Mouse (Mus musculus) limb, embryonic 11.5 days (tissue): ENCODE data around the gene Map4k5. TPM values are rescaled to one million over a fixed set of nuclear protein-coding genes. Genes with fewer than 3 reads are reported as not detected.

ENCODE experiments used
- ATAC-seq: fragments of 200-750 bp; cut with Nextera tagmentation; 2 replicates; pipeline ENCODE4 v1.8.0; 2017; ENCODE audit warnings: low read depth; ENCODE audit not compliant: insufficient number of reproducible peaks, low FRiP score, low TSS enrichment
- DNase-seq: peaks from one replicate; pipeline ENCODE4 v3.0.0-alpha.2; 2015; ENCODE audit warnings: low spot score
- H3K27ac ChIP-seq: fragments of 300-500 bp; sonication (generic); replicated peaks from 2 replicates; pipeline ENCODE4 v1.5.1; 2014; ENCODE audit warnings: low read depth, mild to moderate bottlenecking, low read length
- H3K27me3 ChIP-seq: fragments of 300-500 bp; sonication (generic); 2 replicates; pipeline ENCODE4 v1.6.1; 2014; ENCODE audit warnings: mild to moderate bottlenecking, low read length, mixed read lengths; ENCODE audit not compliant: control insufficient read depth, insufficient read depth
- H3K36me3 ChIP-seq: fragments of 300-500 bp; sonication (generic); 2 replicates; pipeline ENCODE4 v1.6.1; 2014; ENCODE audit warnings: mild to moderate bottlenecking, low read length, moderate library complexity, mixed read lengths; ENCODE audit not compliant: control insufficient read depth, insufficient read depth
- H3K4me1 ChIP-seq: fragments of 300-500 bp; sonication (generic); 2 replicates; pipeline ENCODE4 v1.6.1; 2014; ENCODE audit warnings: low read length, mixed read lengths; ENCODE audit not compliant: control insufficient read depth, insufficient read depth
- H3K4me2 ChIP-seq: fragments of 300-500 bp; sonication (generic); 2 replicates; pipeline ENCODE4 v1.6.1; 2014; ENCODE audit warnings: low read depth, mild to moderate bottlenecking, moderate library complexity; ENCODE audit not compliant: severe bottlenecking
- H3K4me3 ChIP-seq: fragments of 300-500 bp; sonication (generic); 2 replicates; pipeline ENCODE4 v1.5.1; 2014; ENCODE audit warnings: low read depth, low read length
- H3K9ac ChIP-seq: fragments of 300-500 bp; sonication (generic); 2 replicates; pipeline ENCODE4 v1.6.1; 2014; ENCODE audit warnings: mild to moderate bottlenecking, low read length
- H3K9me3 ChIP-seq: fragments of 300-500 bp; sonication (generic); 2 replicates; pipeline ENCODE4 v1.6.1; 2016; ENCODE audit warnings: low read length; ENCODE audit not compliant: control insufficient read depth
- whole genome bisulfite sequencing: fragments of 180-500 bp; shearing (Covaris S2); extraction: QIAGEN DNeasy Blood & Tissue Kit; methylation state at CpG from one replicate; pipeline ENCODE4 v1.1.7; 2014; 5-methylcytosine and 5-hydroxymethylcytosine counted together
- polyA plus RNA-seq: library from polyadenylated mRNA; unstranded; fragments of >200 nt; fragmentation: Nextera tagmentation; extraction: Ambion mirVana; gene quantifications from 2 replicates; pipeline ENCODE4 v1.2.1, GENCODE M21; 2014

The Map4k5 gene
- polyA plus RNA-seq, 1 experiment from 2014 or later = 43.0 TPM

GRCm38 (mm10) chr12:69783247-69784025, 109.6 kb downstream of the Map4k5 start:
- DNase-seq = no peak
- Histone ChIP-seq H3K9me3 (no peaks in the 10 kb centered on the region), H3K27me3 (no peaks in the 10 kb centered on the region), H3K4me1 (no peaks in the 10 kb centered on the region), H3K4me2 (no peak overlapping the region), H3K4me3 (no peak overlapping the region), H3K27ac (no peak overlapping the region), H3K36me3 (no peaks in the 10 kb centered on the region), H3K9ac (no peak overlapping the region)
- ATAC-seq = no peak
- 63% methylated on average over 6 of the region's 6 CpGs for WGBS

- no peak for ATAC-seq
- DNase-seq = no peak
- Histone ChIP-seq H3K4me2 (no peak overlapping the region), H3K27me3 (no peaks in the 10 kb centered on the region), H3K9me3 (no peaks in the 10 kb centered on the region), H3K9ac (no peak overlapping the region), H3K4me1 (no peaks in the 10 kb centered on the region), H3K36me3 (no peaks in the 10 kb centered on the region), H3K4me3 (no peak overlapping the region), H3K27ac (no peak overlapping the region)
- WGBS = 83% methylated on average over 10 of the region's 10 CpGs
Observed at GRCm38 (mm10) chr12:69781935-69782650, 110.9 kb downstream of the Map4k5 start.

GRCm38 (mm10) chr12:69781480-69781879, 111.5 kb downstream of the Map4k5 start:
- Histone ChIP-seq H3K27me3 (no peaks in the 10 kb centered on the region), H3K4me2 (no peak overlapping the region), H3K4me1 (no peaks in the 10 kb centered on the region), H3K36me3 (no peaks in the 10 kb centered on the region), H3K9me3 (no peaks in the 10 kb centered on the region), H3K4me3 (no peak overlapping the region), H3K9ac (no peak overlapping the region), H3K27ac (no peak overlapping the region)
- no peak for ATAC-seq
- 86% methylated on average over 8 of the region's 8 CpGs for WGBS
- DNase-seq = no peak

- Histone ChIP-seq H3K27me3 (no peaks in the 10 kb centered on the region), H3K9me3 (no peaks in the 10 kb centered on the region), H3K36me3 (no peaks in the 10 kb centered on the region), H3K27ac (no peak overlapping the region), H3K4me1 (no peaks in the 10 kb centered on the region), H3K9ac (no peak overlapping the region), H3K4me3 (no peak overlapping the region), H3K4me2 (no peak overlapping the region)
- no peak for ATAC-seq
- no peak for DNase-seq
- 79% methylated on average over 2 of the region's 2 CpGs for WGBS
Observed at GRCm38 (mm10) chr12:69777957-69778356, 115.0 kb downstream of the Map4k5 start.

- Histone ChIP-seq H3K4me2 (no peak overlapping the region), H3K4me3 (no peak overlapping the region), H3K36me3 (no peaks in the 10 kb centered on the region), H3K9me3 (no peaks in the 10 kb centered on the region), H3K4me1 (no peaks in the 10 kb centered on the region), H3K9ac (no peak overlapping the region), H3K27ac (no peak overlapping the region), H3K27me3 (no peaks in the 10 kb centered on the region)
- DNase-seq (no peak), ATAC-seq (no peak)
- WGBS = 88% methylated on average over 6 of the region's 6 CpGs
Observed at GRCm38 (mm10) chr12:69777341-69777730, 115.7 kb downstream of the Map4k5 start.

- Histone ChIP-seq H3K9me3 (no peaks in the 10 kb centered on the region), H3K36me3 (no peaks in the 10 kb centered on the region), H3K4me2 (no peak overlapping the region), H3K4me3 (no peak overlapping the region), H3K4me1 (no peaks in the 10 kb centered on the region), H3K27me3 (no peaks in the 10 kb centered on the region), H3K27ac (no peak overlapping the region), H3K9ac (no peak overlapping the region)
- ATAC-seq (no peak), DNase-seq (no peak)
- WGBS = 65% methylated on average over 11 of the region's 11 CpGs
Observed at GRCm38 (mm10) chr12:69776607-69777340, 116.2 kb downstream of the Map4k5 start.

GRCm38 (mm10) chr12:69768841-69769240, 124.2 kb downstream of the Map4k5 start:
- DNase-seq (no peak), ATAC-seq (no peak)
- H3K27ac ChIP-seq = no peak overlapping the region
- no peaks in the 10 kb centered on the region for H3K27me3 ChIP-seq
- H3K9ac ChIP-seq = no peak overlapping the region
- no peak overlapping the region for H3K4me2 ChIP-seq
- H3K4me3 ChIP-seq = no peak overlapping the region
- H3K9me3 ChIP-seq = no peaks in the 10 kb centered on the region
- H3K36me3 ChIP-seq = no peaks in the 10 kb centered on the region
- 70% methylated on average over 2 of the region's 2 CpGs for WGBS
- H3K4me1 ChIP-seq = 0 out of 2 replicates have a peak, but pooled peaks cover 3% of the 10 kb centered on the region

- Histone ChIP-seq H3K4me2 (no peak overlapping the region), H3K9ac (no peak overlapping the region), H3K27ac (no peak overlapping the region), H3K4me3 (no peak overlapping the region), H3K9me3 (no peaks in the 10 kb centered on the region), H3K27me3 (no peaks in the 10 kb centered on the region), H3K36me3 (no peaks in the 10 kb centered on the region), H3K4me1 (0 out of 2 replicates have a peak, but pooled peaks cover 3% of the 10 kb centered on the region)
- WGBS = 63% methylated on average over 9 of the region's 9 CpGs
- DNase-seq (no peak), ATAC-seq (no peak)
Observed at GRCm38 (mm10) chr12:69767476-69768258, 125.3 kb downstream of the Map4k5 start.
